Mouse (Mus musculus): ENCODE data around the gene Gstt1. TPM values are rescaled to one million over a fixed set of nuclear protein-coding genes. Genes with fewer than 3 reads are reported as not detected.
A peak's percentile ranks its signal among the peaks of the same experiment; 100 is the strongest.
"Not testable (repeated sequence)": the region's sequence is repeated elsewhere in the genome, so short reads cannot be mapped to it uniquely, and the experiment has no call there.

Gstt1 gene
- polyA plus RNA-seq, 1 experiment from 2014 or later = 6.5 TPM

DNA sequence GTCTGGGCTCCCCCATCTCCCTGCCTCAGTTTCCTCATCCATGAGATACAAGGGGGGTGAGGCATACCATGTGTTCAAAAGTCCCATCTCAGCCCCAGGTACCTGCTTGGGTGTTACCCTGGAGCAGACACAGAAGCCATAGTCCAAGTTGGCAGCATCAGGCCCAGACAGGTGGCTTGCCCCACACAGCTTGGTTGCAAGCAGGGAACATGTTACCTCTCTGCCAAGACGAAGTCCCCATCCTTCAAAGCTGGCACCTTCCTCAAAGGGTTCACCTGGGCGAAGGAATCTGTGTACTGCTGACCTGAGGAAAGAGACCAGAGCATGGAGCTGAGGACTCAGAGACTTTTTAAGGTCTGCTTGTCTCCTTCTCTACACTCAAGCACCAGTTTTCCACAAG is 20.5 kb downstream of the Gstt1 start:
- H3K4me3 ChIP-seq = no peak overlapping the region
- H3K9me3 ChIP-seq (replicated peaks) = no peaks in the 10 kb centered on the region
- no peak overlapping the region for H3K27ac ChIP-seq
- peaks cover 64% of the 10 kb centered on the region for H3K27me3 ChIP-seq
- H3K4me2 ChIP-seq = no peak overlapping the region
- 92% methylated on average over 2 of the region's 2 CpGs for WGBS
- ATAC-seq = no peak
- no peak overlapping the region for H3K9ac ChIP-seq
- H3K4me1 ChIP-seq = peaks cover 14% of the 10 kb centered on the region
- no peaks in the 10 kb centered on the region for H3K36me3 ChIP-seq (ENCODE audit: poor library complexity, severe bottlenecking)

DNA sequence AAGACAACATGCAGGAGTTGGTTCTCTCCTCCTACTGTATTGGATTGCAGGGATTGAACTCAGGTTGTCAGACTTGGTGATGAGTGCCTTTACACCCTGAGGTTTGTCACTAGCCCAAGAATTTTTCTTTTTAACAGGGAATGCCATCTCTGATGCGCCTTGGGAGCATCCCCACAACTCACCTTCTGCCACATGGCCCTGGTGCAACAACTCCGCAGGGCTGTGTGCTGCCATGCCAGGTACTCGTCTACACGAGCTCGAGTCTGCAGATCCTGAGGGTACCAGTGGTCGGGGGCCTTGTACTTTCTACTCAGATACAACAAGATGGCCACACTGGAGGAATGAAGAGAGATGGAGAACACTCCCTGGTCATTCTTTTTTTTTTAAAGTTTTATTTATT is 21.8 kb downstream of the Gstt1 start:
- Histone ChIP-seq H3K4me2 (no peak overlapping the region), H3K9me3 (replicated peaks) (no peaks in the 10 kb centered on the region), H3K36me3 (ENCODE audit: poor library complexity, severe bottlenecking) (no peaks in the 10 kb centered on the region), H3K4me3 (no peak overlapping the region), H3K9ac (no peak overlapping the region), H3K27ac (no peak overlapping the region), H3K4me1 (peaks cover 20% of the 10 kb centered on the region), H3K27me3 (peaks cover 52% of the 10 kb centered on the region)
- WGBS = 92% methylated on average over 6 of the region's 6 CpGs
- no peak for ATAC-seq

DNA sequence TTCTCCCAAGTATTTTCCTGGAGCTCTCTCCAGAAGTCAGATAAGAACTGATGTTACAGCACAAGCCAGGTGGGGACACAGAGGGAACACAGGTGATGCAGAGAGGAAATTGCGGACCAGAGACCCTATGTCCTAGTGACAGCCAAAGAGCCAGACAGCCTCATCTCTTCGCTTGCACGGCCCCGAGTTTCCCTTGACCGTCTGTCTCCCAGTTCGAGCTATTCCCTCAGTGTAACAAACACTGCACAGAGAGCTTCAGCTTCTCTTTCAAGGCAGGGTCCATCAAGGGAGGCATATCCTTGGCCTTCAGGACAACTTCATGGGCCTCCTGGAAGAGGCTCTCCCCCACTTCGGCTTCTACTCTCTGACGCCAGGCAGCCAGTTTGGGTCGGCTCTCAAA is 23.8 kb downstream of the Gstt1 start:
- peaks cover 33% of the 10 kb centered on the region for H3K27me3 ChIP-seq
- H3K27ac ChIP-seq = no peak overlapping the region
- no peak overlapping the region for H3K4me3 ChIP-seq
- no peaks in the 10 kb centered on the region for H3K36me3 ChIP-seq (ENCODE audit: poor library complexity, severe bottlenecking)
- WGBS = 94% methylated on average over 9 of the region's 9 CpGs
- H3K9me3 ChIP-seq (replicated peaks) = no peaks in the 10 kb centered on the region
- H3K4me1 ChIP-seq = peaks cover 8% of the 10 kb centered on the region
- H3K9ac ChIP-seq = no peak overlapping the region
- no peak overlapping the region for H3K4me2 ChIP-seq
- no peak for ATAC-seq

DNA sequence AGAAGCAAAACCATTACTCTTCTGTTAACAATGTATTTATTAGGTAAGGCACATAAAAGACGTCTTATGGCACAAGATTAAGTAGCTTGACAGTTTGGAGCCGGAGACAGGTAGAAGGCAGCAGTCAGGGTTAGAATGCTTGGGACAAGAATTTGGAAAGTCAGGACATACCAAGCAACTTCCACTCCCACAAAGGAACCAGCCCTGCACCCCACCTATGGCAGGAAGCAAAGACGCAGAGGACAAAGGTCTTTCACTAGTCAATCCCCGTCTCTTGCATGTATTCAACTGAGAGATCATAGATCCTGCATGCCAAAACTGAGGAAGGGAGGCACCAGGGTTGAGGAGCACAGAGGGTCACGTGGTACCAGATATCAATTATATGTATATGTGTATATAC is 24.3 kb downstream of the Gstt1 start:
- ATAC-seq = no peak
- Histone ChIP-seq H3K9me3 (replicated peaks) (no peaks in the 10 kb centered on the region), H3K27me3 (peaks cover 28% of the 10 kb centered on the region), H3K4me3 (no peak overlapping the region), H3K9ac (no peak overlapping the region), H3K4me1 (peaks cover 8% of the 10 kb centered on the region), H3K27ac (no peak overlapping the region), H3K4me2 (no peak overlapping the region), H3K36me3 (ENCODE audit: poor library complexity, severe bottlenecking) (no peaks in the 10 kb centered on the region)
- WGBS = 93% methylated on average over 5 of the region's 5 CpGs

DNA sequence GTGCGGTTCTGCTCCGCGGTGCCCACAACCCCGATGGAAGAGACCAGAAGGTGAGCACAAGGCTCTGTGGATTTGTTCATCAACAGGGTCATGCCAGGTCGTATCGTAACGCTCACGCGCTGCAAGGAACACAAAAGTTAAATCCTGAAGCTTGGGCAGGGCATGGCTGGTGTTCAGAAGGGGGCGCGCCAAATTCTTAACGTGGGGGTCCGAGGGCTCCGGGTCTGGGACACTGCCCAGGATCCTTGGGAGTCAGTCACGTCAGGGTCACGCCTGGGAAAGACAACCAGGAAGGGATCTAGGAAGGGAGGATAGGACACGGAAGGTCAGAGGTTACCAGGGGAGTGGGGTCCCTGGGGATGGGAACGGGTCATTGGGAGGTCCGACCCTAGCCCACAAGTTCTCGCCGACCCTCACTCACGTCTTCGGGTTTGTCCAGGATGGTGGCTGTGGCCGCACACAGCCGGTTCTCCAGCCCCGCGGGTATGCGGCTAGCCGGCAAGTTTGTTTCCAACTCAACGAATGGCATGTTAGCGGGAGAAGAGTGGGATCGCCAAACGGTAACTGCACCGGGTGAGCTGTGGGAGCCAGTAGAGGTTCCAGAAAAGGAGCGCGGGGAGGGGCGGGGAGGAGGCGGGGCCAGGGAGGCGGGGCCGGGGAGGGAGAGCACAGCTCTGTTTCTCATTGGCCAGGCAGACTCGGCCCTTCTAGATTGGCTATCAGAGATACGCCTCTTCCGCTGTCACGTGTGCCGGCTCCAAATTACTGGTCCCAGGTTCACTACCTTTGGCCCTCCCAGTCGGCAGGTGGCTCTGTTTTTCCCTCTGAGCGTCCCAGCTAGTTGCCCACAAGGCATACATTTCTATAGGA is 25.4 kb downstream of the Gstt1 start, which contains the start of gene Ddt:
TSS of gene Ddt (minus strand) at position 620 of the 870 bp plus-strand sequence.
- Histone ChIP-seq H3K4me1 (peaks cover 8% of the 10 kb centered on the region), H3K9me3 (replicated peaks) (no peaks in the 10 kb centered on the region), H3K27me3 (peaks cover 17% of the 10 kb centered on the region), H3K36me3 (ENCODE audit: poor library complexity, severe bottlenecking) (no peaks in the 10 kb centered on the region), H3K4me2 (peak within 1 kb of the TSS; percentile 98), H3K9ac (peak within 1 kb of the TSS; percentile 77), H3K4me3 (peak within 1 kb of the TSS; percentile 68), H3K27ac (no peak within 1 kb of the TSS)
- WGBS = under 1% methylated on average over 46 of the region's 47 CpGs
- peak; percentile 97 for ATAC-seq

DNA sequence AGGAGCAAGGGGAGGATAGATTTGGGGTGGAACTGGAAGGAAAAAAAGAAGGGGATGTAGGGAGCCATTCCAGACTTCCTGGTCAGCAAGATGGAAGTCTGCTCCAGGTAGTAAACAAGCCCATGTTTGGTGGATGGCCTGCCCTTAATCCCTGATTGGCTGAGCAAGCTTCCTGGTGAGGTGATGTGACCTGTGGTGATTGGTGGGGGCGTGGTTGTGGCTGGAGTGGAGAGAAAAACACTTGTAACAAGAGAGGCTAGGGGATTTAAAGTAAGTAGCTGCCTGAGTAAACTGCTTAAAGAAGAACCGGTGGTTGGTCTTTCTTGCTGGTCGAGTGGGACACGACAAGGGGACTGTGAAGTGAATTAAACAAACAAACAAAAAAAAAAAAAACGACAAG is 30.6 kb downstream of the Gstt1 start:
- not testable (repeated sequence) for H3K9ac ChIP-seq; ATAC-seq; H3K4me2 ChIP-seq; H3K36me3 ChIP-seq (ENCODE audit: poor library complexity, severe bottlenecking); H3K27me3 ChIP-seq; H3K4me3 ChIP-seq; H3K9me3 ChIP-seq (replicated peaks); H3K27ac ChIP-seq
- WGBS = 30% methylated on average over 5 of the region's 5 CpGs
- peaks cover 16% of the 10 kb centered on the region for H3K4me1 ChIP-seq

DNA sequence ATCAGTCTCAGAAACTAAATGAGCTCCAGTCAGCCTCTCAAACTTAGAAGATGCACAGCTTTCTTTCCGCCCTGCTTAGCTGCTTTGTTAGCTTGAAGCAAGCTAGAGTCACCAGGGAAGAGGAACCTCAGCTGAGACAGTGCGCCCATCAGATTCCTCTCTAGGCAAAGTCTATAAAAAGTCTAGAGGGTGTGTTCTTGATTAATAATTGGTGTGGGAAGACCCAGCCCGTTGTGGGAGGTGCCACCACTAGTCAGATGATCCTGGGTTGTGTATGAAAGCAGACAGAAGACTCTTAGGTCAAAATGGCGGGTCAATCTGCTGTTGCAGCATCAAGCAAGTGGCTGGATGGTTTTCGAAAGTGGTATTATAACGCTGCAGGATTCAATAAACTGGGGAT is 31.5 kb downstream of the Gstt1 start:
- H3K4me1 ChIP-seq = peaks cover 15% of the 10 kb centered on the region
- no peak overlapping the region for H3K9ac ChIP-seq
- H3K36me3 ChIP-seq (ENCODE audit: poor library complexity, severe bottlenecking) = peaks cover under 1% of the 10 kb centered on the region; the same call in 1 of the 2 replicates
- 92% methylated on average over 6 of the region's 6 CpGs for WGBS
- no peak overlapping the region for H3K4me2 ChIP-seq
- ATAC-seq = no peak
- H3K27me3 ChIP-seq = no peaks in the 10 kb centered on the region
- no peaks in the 10 kb centered on the region for H3K9me3 ChIP-seq (replicated peaks)
- H3K4me3 ChIP-seq = no peak overlapping the region
- H3K27ac ChIP-seq = no peak overlapping the region

DNA sequence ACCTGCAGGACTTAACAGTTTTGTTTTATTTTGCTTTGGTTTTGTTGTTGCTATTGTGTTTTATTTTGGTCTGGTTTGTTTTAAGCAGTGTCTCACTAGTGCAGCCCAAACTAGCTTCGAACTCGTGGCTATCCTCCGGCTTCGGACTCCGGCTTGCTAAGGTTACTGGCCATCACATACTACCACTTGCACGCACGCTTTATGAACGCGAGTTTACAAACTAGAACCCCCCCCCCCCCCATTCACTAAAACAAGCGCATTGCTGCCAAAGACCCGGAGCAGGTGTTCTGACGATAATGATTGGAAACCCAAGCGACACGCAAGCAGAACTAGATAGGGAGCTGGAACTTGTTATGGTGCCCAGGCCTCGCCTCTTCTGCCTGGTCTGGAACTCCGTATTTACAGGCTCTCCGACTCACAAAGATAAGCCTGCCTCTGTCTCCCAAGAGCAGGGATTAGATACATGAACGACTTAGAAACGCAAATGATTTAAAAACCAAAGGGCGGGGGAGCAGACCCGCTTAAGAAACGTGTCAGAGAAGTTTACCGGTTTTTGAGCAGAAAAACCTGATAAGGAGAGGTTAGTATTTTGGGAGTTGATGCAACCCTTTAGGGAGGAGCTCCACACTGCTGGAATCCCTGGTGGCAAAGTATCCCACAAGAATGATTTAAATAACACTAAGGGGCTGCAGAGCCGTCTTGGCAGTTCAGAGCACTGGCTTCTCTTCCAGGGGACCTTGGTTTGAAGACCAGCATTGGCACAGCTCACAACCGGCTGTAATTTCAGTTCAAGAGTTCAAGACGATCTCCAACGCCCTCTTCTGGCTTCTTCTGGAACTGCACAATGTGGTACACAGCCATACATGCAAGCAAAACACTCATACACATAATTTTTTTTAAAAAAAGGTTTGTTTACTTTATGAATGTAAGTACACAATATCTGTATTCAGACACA is 33.6 kb downstream of the Gstt1 start:
- peak; percentile 25 for ATAC-seq
- Histone ChIP-seq H3K4me2 (peak overlapping the region; percentile 94), H3K4me1 (peaks cover 15% of the 10 kb centered on the region), H3K9me3 (replicated peaks) (no peaks in the 10 kb centered on the region), H3K27ac (peak overlapping the region; percentile 37), H3K27me3 (no peaks in the 10 kb centered on the region), H3K36me3 (ENCODE audit: poor library complexity, severe bottlenecking) (peaks cover 12% of the 10 kb centered on the region), H3K9ac (peak overlapping the region; percentile 58), H3K4me3 (peak overlapping the region; percentile 87)
- WGBS = 1% methylated on average over 27 of the region's 27 CpGs

DNA sequence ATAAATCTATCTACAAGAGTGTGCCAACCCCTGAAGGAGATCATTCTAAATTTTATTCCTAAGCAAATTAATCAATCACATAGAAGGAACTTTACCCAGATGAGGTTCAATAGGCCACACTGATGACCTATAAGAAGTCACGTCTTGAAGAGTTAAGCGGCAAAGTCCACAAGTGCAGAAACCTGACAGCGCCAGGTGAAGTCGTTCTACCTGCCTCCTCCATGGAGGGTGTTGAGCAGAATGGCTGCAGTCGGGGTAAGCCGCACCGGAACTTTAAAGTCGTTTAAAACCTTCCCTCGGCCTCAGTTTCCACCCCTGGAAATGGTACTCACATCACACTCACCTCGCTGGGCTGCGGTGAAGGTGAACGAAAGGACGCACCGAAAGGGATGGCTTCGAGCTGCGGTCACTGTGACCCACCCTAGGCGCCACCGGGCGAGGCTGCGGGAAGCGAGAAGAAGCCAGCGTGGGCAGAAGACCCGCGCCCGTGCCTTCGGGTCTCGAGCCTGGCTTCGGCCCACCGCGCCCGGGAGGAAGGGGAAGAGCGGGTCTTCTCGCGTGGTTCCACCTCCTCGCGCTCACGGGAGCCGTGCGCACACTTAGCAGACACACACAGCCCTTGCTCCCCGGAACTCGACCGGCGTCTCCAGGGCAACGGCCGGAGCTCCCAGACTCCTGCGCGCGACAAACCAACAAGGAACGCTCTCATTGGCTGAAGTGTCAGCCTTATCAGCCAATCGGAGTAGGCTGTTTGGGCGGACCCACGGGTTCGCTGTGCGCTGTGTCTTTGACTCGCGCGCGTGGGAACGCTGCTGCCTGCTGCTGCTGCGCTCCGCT is 34.5 kb downstream of the Gstt1 start, which contains the start of gene Cabin1:
TSS of gene Cabin1 (minus strand) at position 660 of the 837 bp plus-strand sequence.
- Histone ChIP-seq H3K27me3 (no peaks in the 10 kb centered on the region), H3K9me3 (replicated peaks) (no peaks in the 10 kb centered on the region), H3K4me3 (peak within 1 kb of the TSS; percentile 87), H3K36me3 (ENCODE audit: poor library complexity, severe bottlenecking) (peaks cover 19% of the 10 kb centered on the region), H3K27ac (peak within 1 kb of the TSS; percentile 51), H3K4me2 (peak within 1 kb of the TSS; percentile 94), H3K4me1 (peaks cover 15% of the 10 kb centered on the region), H3K9ac (peak within 1 kb of the TSS; percentile 84)
- peak; percentile 99 for ATAC-seq
- under 1% methylated on average over 61 of the region's 61 CpGs for WGBS

DNA sequence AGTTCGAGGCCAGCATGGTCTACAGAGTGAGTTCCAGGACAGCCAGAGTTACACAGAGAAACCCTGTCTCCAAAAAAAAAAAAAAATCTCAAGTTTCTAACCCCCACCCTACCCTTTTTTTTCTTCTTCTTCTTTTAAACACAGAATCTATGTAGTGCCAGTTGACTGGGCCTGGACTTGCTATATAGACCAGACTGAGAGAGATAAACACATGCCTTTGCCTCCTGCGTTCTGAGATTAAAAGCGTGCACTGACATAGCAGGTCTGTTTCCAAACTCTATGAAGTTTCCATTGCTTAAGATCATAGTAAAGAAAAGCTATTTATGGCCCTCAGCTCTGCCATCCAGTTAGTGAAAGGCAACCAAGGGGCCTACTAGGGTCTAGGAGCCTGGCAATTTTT is 36.0 kb downstream of the Gstt1 start:
- no peak overlapping the region for H3K9ac ChIP-seq

DNA sequence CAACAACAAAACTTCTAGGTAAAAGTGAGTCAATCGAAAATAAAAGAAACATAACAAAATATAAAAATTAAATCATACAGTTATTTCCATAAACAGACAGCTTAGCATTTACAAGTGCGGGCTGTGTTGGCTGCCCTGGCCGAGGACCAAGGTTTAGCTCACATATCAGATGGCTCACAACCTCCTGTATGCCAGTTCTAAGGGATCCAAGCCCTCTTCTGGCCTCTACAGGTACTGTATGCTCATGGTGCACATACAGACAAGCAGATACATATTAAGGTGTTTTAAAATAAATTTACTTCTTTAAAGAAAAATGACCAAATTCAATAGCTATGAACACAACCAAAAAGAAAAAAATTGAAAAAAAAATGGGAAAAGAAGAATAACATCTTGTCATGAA is 38.1 kb downstream of the Gstt1 start:
- Histone ChIP-seq H3K4me1 (peaks cover 15% of the 10 kb centered on the region), H3K36me3 (ENCODE audit: poor library complexity, severe bottlenecking) (peaks cover 38% of the 10 kb centered on the region), H3K27ac (no peak overlapping the region), H3K4me3 (no peak overlapping the region), H3K27me3 (no peaks in the 10 kb centered on the region), H3K9me3 (replicated peaks) (no peaks in the 10 kb centered on the region), H3K4me2 (no peak overlapping the region), H3K9ac (no peak overlapping the region)
- ATAC-seq = no peak
- WGBS = 93% methylated on average over 3 of the region's 3 CpGs

More for the DNA sequence above, 36.0 kb downstream of the Gstt1 start:
- H3K4me2 ChIP-seq = peak overlapping the region; percentile 43
- peaks cover 32% of the 10 kb centered on the region for H3K36me3 ChIP-seq (ENCODE audit: poor library complexity, severe bottlenecking)
- no peaks in the 10 kb centered on the region for H3K27me3 ChIP-seq
- ATAC-seq = no peak
- H3K27ac ChIP-seq = no peak overlapping the region
- H3K4me1 ChIP-seq = peaks cover 15% of the 10 kb centered on the region
- 96% methylated on average over 3 of the region's 3 CpGs for WGBS
- no peaks in the 10 kb centered on the region for H3K9me3 ChIP-seq (replicated peaks)
- H3K4me3 ChIP-seq = no peak overlapping the region
